Mouse (Mus musculus) ovary, postnatal 10 days (tissue): Measurements from ENCODE around the gene Zyx.

Experiments
- DNase-seq: peaks from one replicate; pipeline ENCODE4 v3.0.0; 2022; ENCODE audit warnings: low spot score

Zyx gene

GRCm38 (mm10) chr6:42349426-42350020 is at the start of gene Zyx:
Zyx (plus strand) TSS chr6:42349630.
- DNase-seq = peak; percentile 77

DNA sequence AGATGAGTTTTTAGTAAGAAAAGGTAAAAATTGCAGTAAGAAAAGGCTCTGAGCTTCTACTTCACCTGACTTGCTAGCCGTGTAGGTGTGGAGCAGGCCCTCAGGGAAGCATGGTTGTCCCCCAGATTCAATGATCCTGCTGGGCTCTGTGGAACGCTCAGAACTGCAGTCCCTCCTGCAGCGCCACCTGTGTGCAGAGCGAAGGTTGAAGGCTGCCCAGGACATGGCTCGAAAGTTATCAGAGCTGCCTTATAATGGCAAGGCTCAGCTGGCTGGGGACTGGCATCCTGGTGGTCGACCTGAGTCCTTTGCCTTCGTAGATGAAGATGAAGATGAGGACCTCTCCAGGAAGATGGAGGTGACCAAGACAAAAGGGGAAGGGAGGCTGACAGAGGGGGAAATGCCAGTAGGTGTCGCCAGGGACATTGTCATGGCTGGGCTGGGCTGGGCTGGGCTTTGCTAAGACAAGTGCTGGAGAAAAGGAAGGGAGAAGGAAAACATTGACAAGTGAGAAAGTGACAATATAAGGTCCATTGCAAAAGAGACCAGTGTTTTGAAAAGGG is 39.5 kb upstream of the Zyx start:
- no peak for DNase-seq

GRCm38 (mm10) chr6:42310427-42311053 is 38.9 kb upstream of the Zyx start:
- no peak for DNase-seq

DNA sequence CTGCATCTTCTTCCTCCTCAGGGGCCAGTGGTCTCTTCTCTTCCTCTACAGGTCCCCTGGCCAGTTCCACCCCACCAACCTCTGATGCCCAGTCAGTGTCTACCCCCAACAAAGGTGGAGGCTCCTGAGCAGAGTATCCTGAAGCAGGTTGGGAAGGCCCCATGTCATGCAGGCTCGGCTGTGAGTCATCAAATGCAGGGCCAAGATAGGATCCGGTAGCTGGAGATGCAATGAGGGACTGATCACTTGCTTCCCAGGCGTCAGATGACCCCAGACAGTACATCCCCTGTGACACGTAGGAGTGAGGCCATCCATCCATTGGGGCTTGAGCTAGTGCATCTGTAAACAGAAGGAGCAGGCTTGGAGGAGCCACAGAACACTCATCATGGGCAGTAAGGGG is 31.1 kb upstream of the Zyx start:
- DNase-seq = no peak

DNA sequence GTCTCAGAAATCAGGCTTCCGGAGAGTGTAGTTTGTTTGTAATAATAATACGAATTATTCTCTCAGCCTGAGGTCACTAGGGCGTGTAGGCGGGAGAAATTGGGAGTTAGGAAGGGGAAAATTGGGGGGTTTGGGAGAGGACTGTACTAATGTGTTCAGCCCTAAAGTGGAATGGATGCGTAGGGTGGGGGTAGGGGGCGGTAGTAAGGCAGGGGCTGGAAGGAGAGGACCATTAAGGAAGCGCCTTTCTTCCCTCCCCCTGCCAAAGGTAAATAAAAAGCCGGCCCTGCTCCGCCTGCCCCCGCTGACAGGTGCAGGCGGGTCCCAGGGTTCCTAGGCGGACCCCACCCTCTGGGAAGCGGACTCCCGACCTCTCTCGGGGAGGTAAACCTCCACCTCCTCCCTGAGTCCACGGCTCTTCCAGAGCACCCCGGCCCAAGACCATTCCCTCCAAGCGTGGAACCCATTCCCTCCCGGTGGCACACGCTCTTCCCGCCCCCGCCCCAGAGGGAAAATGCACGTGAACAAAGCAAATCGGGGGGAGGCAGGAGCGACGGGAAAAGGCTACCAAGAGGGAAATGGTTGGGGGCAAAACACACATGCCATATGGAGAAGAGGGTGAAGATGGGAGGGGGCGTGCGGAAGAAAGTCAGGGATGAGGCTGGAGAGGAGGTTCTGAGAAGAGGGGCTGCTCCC is 25.9 kb upstream of the Zyx start:
- no peak for DNase-seq

- DNase-seq = no peak
These were observed 25.4 kb upstream of the Zyx start for GRCm38 (mm10) chr6:42324067-42324481.

- no peak for DNase-seq
These were observed 24.8 kb upstream of the Zyx start, which contains the start of gene Fam131b for GRCm38 (mm10) chr6:42324482-42325267. Fam131b (minus strand) TSS chr6:42324643.

- DNase-seq = peak; percentile 57
These were observed 24.2 kb upstream of the Zyx start for GRCm38 (mm10) chr6:42325268-42325609.

DNA sequence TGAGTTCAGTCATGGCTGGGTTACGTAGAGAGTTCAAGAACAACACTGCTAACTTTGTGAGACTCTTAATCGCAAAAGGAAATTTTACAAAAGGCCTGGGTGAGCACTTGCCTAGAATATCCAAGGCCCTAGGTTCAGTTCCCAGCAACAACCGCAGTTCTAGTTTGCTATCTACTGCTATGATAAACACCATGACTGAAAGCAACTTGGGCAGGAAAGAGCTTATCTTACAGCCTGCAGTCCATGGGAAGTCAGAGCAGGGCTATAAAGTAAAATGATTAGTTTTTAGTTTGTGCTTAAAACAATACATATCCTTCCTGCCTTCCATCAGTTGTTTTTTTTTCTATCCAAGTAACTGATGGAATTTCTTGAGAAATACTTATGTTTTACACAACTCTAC is 22.9 kb upstream of the Zyx start:
- DNase-seq = no peak

DNA sequence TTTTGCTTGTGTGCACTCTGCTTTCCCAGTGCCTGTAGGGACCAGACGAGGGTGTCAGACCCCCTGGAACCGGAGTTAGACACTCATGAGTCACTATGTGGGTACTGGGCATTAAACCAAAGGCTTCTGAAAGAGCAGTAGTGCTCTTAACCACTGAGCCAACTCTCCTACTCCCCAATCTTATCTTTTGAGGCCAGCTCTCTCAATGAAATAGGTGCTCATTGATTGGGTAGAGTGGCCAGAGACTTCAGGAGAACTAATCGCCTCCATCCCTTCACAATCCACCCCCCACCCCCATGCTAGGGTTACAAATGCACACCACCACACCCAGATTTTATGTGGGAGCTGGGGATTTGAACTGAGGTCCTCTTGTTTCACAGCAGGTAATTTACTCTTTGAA is 20.7 kb upstream of the Zyx start:
- DNase-seq = no peak

GRCm38 (mm10) chr6:42330216-42330615 is 19.2 kb upstream of the Zyx start:
- DNase-seq = no peak

GRCm38 (mm10) chr6:42330946-42331345 is 18.5 kb upstream of the Zyx start:
- DNase-seq = no peak

- no peak for DNase-seq
These were observed 10.2 kb upstream of the Zyx start for GRCm38 (mm10) chr6:42339189-42339588.

- no peak for DNase-seq
These were observed 9.4 kb upstream of the Zyx start for GRCm38 (mm10) chr6:42339981-42340380.

- no peak for DNase-seq
These were observed 7.3 kb upstream of the Zyx start for GRCm38 (mm10) chr6:42342171-42342570.

DNA sequence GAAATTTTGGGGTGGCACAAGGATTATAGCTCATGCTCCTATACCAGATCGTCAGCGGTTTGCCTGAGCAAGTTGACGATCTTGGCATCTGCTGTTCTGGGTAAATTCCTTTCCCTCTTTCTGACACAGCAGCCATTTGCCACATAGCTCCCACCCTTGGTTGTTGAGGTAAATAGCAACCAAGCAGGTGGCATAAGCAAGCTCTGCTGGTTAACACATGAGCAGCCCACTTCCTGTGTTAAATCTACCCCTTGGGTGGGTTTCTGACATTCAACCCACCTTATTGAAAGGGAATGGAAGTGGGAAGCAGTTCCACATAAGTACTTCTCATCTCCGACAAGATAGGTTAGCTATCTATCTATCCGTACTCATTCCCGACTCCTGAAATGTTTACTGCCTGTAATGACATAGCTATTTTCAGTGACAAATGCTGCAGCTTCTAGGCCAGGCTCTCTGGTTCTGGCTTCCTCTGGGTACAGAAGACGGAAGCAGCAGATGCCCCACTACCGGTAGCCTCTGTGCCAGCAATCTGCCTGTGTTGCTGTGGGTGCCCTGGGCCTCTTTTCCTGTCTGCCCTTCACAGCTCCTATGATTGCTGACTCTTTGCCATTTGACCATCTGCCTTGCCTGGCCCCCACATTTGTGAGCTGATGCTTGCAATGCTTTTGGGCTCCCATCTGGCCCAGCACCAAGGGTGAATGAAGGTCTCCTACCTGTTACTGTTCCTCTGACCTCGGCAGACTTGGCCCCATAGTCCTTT is 5.9 kb upstream of the Zyx start:
- DNase-seq = no peak

- no peak for DNase-seq
These were observed 5.2 kb upstream of the Zyx start for GRCm38 (mm10) chr6:42344255-42344654.

GRCm38 (mm10) chr6:42348281-42349005 is 987 bp upstream of the Zyx start:
- no peak for DNase-seq

GRCm38 (mm10) chr6:42349006-42349425 is 414 bp upstream of the Zyx start:
- DNase-seq = no peak

DNA sequence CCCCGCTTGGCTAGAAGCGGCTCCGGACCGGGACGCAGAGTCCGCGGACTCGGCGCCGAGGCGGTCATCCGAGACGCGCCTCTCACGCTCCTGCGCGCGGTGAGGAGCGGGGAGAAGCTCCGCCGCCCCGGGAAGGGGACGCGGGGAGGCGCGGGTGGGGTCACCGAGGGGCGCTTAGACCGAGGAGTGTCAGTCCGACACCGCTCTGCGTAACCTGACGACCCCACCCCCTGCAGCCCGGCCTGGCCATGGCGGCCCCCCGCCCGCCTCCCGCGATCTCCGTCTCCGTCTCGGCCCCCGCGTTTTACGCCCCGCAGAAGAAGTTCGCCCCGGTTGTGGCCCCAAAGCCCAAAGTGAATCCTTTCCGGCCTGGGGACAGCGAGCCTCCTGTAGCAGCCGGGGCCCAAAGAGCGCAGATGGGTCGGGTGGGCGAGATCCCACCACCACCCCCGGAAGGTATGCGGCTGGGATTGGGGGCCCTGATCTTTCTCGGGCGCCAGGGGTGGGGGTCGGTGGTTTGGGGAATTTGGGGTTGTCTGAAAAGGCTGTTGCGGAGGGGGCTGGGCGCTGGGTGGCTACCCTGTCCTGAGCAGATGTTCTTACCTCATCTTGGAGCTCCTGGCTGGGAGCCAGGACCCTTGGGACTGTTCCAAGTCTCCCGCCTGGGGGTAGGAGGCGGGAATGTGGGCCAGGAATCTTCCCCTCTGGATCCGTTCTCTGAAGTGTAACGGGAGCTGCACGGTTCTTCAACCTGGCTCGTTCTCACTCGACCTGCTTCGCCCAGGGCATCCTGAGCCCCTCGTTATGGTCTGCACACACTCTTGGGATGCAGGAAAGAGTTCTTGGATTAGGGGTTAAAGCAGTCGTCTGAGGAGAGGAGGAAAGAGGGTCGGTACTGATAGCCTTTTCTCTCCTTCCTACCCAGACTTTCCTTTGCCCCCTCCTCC is 864 bp downstream of the Zyx start:
- DNase-seq = peak; percentile 76
